Mouse (Mus musculus) layer of hippocampus, postnatal 36 days (tissue): ENCODE data around the gene Prox2. TPM values are rescaled to one million over a fixed set of nuclear protein-coding genes. Genes with fewer than 3 reads are reported as not detected.

ENCODE experiments used
- DNase-seq, 2 experiments: peaks; one replicate each; pipeline ENCODE4 v3.0.0; 2022
- total RNA-seq, 2 experiments: library from RNA; stranded (reverse); gene quantifications; 2 replicates each; pipeline ENCODE4 v1.2.3; 2021

The Prox2 gene
- total RNA-seq, 2 experiments from 2014 or later: 1.7 to 2.0 TPM

DNA sequence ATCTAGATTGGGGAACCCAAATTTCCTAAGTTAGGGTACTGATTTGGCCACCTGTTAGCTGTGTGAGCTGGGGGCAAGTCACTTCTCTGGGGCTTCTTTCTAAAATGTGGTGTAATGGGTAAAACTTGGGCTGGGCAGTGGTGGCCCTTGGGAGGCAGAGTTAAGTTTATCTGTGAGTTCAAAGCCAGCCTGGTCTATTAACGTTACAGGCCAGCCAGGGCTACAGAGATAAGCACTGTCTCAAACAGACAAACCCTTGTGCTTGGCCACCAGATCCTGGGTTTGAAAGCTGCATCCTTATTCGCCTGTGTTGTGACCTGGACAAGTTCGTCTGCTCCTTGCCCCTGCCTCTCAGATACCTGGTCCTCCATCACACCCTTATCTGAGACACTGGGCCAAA lies 19.4 kb downstream of the Prox2 start:
- DNase-seq: no peak

DNA sequence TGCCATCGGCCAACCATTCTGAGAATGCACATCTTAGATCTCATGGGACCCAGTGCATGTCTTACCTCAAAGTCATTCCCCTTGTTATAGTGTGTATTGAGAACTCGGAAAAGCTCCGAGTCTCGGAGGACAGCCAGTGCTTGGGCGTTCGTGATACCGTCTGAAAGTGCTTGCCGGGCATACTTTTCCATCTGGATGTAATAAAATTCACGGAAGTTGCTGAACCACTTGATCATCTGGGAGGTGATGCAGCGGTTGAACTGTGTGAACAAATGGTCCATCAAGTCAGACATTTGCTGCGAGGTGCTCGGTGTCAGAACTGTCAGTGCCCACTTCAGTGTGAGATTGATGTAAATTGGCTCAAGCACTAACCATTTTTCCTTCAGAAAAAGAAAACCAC lies 22.7 kb downstream of the Prox2 start:
- DNase-seq: no peak

DNA sequence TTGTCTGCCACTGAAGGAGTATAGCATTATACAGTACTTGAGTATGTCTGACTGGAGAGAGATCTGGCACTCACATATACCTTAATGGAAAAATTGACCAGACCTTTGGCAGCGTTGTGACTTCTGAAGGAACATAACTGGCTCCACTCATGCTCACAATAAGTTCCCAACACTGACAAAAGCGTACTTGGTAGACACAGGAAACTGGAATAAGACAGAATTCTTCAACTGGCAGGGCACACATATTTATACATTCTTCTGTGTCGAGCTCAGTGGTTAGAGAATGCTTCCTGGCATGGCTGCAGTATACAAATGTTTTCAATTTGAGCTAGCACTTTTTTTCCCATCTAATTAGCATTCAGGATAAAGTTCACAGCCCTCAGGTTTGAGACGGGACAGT lies 25.6 kb downstream of the Prox2 start:
- no peak for DNase-seq

DNA sequence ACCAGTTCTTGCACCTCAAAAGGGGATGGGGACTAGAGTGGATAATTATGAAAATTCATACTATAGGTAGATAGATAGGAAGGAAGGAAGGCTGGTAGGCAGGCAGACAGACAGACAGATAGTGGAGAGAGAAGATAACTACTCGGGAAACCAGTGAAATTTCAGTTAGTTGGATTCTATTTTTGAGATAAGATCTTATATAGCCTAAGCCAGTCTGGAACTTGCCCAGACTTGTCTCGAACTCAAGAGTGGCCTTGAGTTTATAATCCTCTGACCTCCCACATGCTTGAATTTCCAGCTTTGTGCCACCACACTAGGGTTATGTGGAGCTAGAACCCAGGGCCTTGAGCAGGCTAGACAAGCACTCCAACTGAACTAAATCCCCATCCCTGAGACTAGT lies 26.3 kb downstream of the Prox2 start:
- no peak for DNase-seq

DNA sequence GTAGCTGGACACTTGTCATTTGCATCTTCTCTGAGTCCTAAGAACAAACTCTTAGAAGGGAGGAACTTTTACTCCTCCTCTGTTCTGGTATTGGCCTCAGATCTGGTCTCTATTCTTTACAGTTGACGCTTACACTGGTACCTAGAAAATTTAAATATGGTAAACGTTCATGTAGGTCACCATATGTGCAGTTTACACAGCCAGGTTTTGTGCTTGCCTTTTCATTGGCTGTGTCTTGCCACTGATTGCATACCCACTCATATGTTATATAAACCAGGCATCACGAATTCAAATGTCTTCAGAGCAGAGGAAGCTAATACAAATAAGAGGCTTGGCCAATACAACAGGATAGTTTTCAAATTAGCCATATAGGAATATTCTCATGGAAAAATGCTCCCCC lies 33.5 kb downstream of the Prox2 start:
- no peak for DNase-seq

DNA sequence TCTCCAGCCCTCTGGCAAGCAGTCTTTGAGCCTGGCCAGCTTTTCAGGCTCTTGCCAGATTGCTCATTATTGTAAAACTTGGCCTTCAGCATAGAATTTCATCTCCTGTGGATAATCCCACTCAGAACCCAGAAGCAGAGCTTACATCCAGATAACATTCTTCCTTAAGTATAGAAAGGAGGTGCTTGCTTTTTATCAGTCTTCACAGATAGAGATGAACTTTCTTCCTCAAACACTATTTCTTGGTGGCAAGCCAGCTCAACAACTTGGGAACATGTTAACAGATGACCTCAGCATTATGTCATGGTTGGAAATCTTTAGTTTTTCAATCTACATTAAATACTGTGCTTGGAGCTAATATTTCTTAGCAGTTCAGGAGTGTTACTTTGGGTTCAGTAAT lies 39.5 kb downstream of the Prox2 start:
- no peak for DNase-seq

DNA sequence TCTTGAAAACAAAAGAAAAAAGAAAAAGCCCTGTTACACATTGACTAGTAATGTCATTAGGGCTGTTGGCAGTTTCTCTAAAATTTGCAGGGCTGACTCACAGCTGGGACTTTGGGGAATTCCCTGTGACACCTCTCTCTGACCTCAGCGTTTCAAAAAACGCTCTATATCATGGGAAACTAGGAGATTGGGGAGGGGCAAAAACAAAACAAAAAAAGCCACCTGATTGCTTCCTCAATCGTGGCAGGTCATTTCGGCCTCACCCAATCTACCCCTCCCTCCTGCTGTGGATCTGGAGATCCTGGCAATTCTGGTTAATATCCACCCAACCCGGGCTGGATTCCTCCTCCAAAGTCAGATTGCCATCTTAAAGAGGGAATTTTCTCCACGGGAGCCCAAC lies 59.3 kb downstream of the Prox2 start:
- no peak for DNase-seq

Other genes with a start within 250 kb of the Prox2 start
- gene Ltbp2, start 234.2 kb downstream of the Prox2 start, total RNA-seq: under 1 TPM; 0.40 to 0.55 TPM
- 10 to 100 TPM; 34.9 to 37.3 TPM for gene Fcf1, start 139.9 kb downstream of the Prox2 start, total RNA-seq
- 100 to 1,000 TPM; 104 to 110 TPM for gene Arel1, start 139.9 kb downstream of the Prox2 start, total RNA-seq
- 100 to 1,000 TPM; 122 to 143 TPM for gene Ylpm1, start 114.4 kb downstream of the Prox2 start, total RNA-seq
- gene Dlst, start 74 bp upstream of the Prox2 start, total RNA-seq: 100 to 1,000 TPM; 145 to 152 TPM
- gene Rps6kl1, start 40.5 kb upstream of the Prox2 start, total RNA-seq: 10 to 100 TPM; 39.9 to 40.2 TPM
- gene Pgf, start 67.0 kb upstream of the Prox2 start, total RNA-seq: 1 to 10 TPM; 4.2 to 4.5 TPM
- gene Eif2b2, start 108.7 kb upstream of the Prox2 start, total RNA-seq: 10 to 100 TPM; 52.4 to 57.6 TPM
- 10 to 100 TPM; 19.7 to 20.3 TPM for gene Mlh3, start 159.8 kb upstream of the Prox2 start, total RNA-seq
- 10 to 100 TPM; 32.8 to 34.1 TPM for gene Acyp1, start 177.7 kb upstream of the Prox2 start, total RNA-seq
- 1 to 10 TPM; 1.0 to 1.2 TPM for gene Zc2hc1c, start 177.8 kb upstream of the Prox2 start, total RNA-seq
- 10 to 100 TPM; 32.6 TPM for gene Nek9, start 228.6 kb upstream of the Prox2 start, total RNA-seq